Mouse (Mus musculus) neural tube, embryonic 14.5 days (tissue): ENCODE results near the gene Zbtb1. TPM values are rescaled to one million over a fixed set of nuclear protein-coding genes. Genes with fewer than 3 reads are reported as not detected.
A peak's percentile ranks its signal among the peaks of the same experiment; 100 is the strongest.

Source experiments
- ATAC-seq: fragments of 200-750 bp; cut with Nextera tagmentation; 2 replicates; pipeline ENCODE4 v1.8.0; 2017; ENCODE audit warnings: low read depth, mild to moderate bottlenecking, moderate TSS enrichment, moderate library complexity
- H3K27ac ChIP-seq: fragments of 300-500 bp; sonication (generic); 2 replicates; pipeline ENCODE4 v1.5.1; 2014; ENCODE audit warnings: low read depth, mild to moderate bottlenecking, control low read depth, low read length, moderate library complexity, mixed read lengths
- H3K27me3 ChIP-seq: fragments of 300-500 bp; sonication (generic); 2 replicates; pipeline ENCODE4 v1.6.1; 2014; ENCODE audit warnings: low read length; ENCODE audit not compliant: control insufficient read depth, insufficient read depth
- H3K36me3 ChIP-seq: fragments of 300-500 bp; sonication (generic); 2 replicates; pipeline ENCODE4 v1.6.1; 2014; ENCODE audit warnings: low read length, mixed read lengths; ENCODE audit not compliant: control insufficient read depth, insufficient read depth
- H3K4me1 ChIP-seq: fragments of 300-500 bp; sonication (generic); 2 replicates; pipeline ENCODE4 v1.6.1; 2014; ENCODE audit warnings: low read length; ENCODE audit not compliant: control insufficient read depth, insufficient read depth
- H3K4me2 ChIP-seq: fragments of 300-500 bp; sonication (generic); 2 replicates; pipeline ENCODE4 v1.6.1; 2014; ENCODE audit warnings: mild to moderate bottlenecking, low read depth, low read length, control low read depth
- H3K4me3 ChIP-seq: fragments of 300-500 bp; sonication (generic); 2 replicates; pipeline ENCODE4 v1.5.1; 2014; ENCODE audit warnings: low read depth, low read length, control low read depth, mixed read lengths
- H3K9ac ChIP-seq: fragments of 300-500 bp; sonication (generic); replicated peaks from 2 replicates; pipeline ENCODE4 v1.6.1; 2014; ENCODE audit warnings: low read depth, mild to moderate bottlenecking, control low read depth, low read length, mixed read lengths
- H3K9me3 ChIP-seq: fragments of 300-500 bp; sonication (generic); 2 replicates; pipeline ENCODE4 v1.6.1; 2016; ENCODE audit warnings: low read length; ENCODE audit not compliant: control insufficient read depth
- WGBS: fragments of 180-500 bp; shearing (Covaris S2); extraction: QIAGEN DNeasy Blood & Tissue Kit; methylation state at CpG from one replicate; pipeline ENCODE4 v1.1.7; 2014; 5-methylcytosine and 5-hydroxymethylcytosine counted together
- polyA plus RNA-seq: library from polyadenylated mRNA; unstranded; fragments of >200 nt; fragmentation: Nextera tagmentation; extraction: Ambion mirVana; gene quantifications from 2 replicates; pipeline ENCODE4 v1.2.1, GENCODE M21; 2014

Gene Zbtb1
- polyA plus RNA-seq, 1 experiment from 2014 or later, result 3.5 TPM

DNA sequence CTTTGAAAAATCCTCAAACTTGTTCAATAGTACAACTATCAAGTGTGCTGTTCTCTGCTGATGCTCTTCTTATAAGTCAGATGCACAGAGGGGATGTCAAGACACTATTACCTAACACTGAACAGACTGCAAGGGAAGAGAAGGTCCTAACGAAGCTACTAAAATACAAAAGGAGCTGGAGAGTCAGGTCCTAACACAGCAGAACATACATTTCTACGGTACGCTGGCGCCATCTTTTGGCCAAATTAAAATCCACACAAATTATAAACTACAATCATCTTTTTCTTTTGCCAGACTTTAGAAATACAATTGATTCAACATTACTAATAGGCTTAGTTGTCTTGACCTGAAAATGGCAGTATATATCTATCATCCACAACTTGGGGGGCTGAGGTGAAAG is 29.0 kb upstream of the Zbtb1 start:
- Histone ChIP-seq H3K4me2 (no peak overlapping the region), H3K9ac (no peak overlapping the region), H3K27me3 (no peaks in the 10 kb centered on the region), H3K27ac (no peak overlapping the region), H3K36me3 (no peaks in the 10 kb centered on the region), H3K4me3 (no peak overlapping the region), H3K4me1 (no peaks in the 10 kb centered on the region), H3K9me3 (no peaks in the 10 kb centered on the region)
- peak; percentile 56; the same call in 1 of the 2 replicates for ATAC-seq
- 4% methylated on average over 4 of the region's 4 CpGs for WGBS

DNA sequence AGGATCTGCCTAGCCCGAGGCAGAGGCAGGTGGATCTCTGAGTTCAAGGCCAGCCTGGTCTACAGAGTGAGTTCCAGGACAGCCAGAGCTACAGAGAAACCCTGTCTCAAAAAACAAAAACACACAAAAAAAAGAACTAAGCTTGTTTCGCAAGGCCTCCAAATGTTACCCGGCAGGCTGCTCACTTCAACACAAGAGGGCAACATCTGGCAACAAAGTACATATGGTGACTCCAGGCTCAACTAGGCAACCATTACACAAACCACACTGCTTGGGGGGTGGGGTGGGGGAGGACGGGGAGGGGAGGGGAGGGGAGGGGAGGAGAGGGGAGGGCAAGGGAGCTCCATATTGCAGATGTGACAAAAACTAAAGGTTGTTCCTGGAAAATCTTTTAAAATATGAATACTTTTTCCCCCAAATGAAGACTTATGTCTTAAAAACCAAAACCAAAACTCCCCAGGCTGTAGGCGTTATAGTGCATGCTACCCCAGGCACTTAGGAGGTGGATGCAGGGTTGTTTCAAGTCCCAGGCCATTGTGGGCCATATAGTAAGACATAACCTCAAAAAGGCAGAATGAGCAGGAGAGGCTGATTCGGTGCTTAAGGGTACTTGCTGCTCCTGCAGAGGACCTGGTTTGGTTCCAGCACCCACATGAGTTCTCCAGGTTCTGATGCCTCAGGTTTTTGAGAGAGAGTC is 24.2 kb upstream of the Zbtb1 start:
- Histone ChIP-seq H3K4me3 (no peak overlapping the region), H3K27ac (no peak overlapping the region), H3K9ac (no peak overlapping the region), H3K4me1 (no peaks in the 10 kb centered on the region), H3K36me3 (peaks cover 10% of the 10 kb centered on the region; the same call in 1 of the 2 replicates), H3K4me2 (no peak overlapping the region), H3K9me3 (no peaks in the 10 kb centered on the region), H3K27me3 (no peaks in the 10 kb centered on the region)
- 77% methylated on average over 6 of the region's 6 CpGs for WGBS
- ATAC-seq, result no peak

DNA sequence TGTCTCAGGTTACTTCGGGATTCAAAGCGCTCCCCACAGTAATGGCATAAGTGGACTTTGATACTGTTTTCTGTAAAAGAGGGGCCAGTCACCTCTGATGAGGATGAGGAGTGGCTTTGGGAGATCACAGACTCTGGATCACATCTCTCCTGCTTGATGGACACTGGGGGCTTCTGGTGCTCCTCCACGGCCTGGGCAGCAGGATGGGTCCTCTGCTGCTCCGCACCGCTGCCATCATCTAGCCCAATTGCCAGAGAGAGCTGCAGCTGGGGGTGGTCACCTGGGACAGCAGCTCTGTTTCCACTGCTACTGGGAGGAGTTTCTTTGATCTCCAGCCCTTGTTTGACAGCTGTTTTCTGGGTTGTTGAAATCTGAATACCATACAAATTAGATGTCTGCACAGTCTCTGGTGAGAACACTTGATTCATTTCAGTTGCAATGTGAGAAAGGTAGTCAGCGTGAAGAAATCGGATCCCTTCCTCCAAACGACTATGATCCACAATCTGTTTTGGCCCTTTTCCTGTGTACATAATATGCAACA is 20.3 kb upstream of the Zbtb1 start:
- Histone ChIP-seq H3K27ac (no peak overlapping the region), H3K4me3 (no peak overlapping the region), H3K4me1 (no peaks in the 10 kb centered on the region), H3K9ac (no peak overlapping the region), H3K36me3 (peaks cover 10% of the 10 kb centered on the region; the same call in 1 of the 2 replicates), H3K4me2 (no peak overlapping the region), H3K9me3 (no peaks in the 10 kb centered on the region), H3K27me3 (no peaks in the 10 kb centered on the region)
- no peak for ATAC-seq
- 83% methylated on average over 8 of the region's 8 CpGs for WGBS

DNA sequence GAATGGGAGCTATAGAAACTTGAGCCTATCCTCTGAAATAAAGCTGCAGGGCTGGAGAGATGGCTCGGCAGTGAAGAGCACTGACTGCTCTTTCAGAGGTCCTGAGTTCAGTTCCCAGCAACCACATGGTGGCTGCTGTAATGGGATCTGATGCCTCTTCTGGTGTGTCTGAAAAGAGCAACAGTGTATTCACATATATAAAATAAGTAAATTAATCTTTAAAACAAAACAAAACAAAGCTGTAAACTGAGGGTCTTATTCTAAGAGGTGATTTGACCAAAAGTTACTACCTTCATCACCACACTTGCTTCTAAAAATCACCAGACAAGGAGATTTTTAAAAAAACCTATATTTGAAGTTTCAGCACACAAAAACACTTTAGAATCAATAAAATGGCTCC is 9.2 kb upstream of the Zbtb1 start:
- no peak for ATAC-seq
- H3K4me3 ChIP-seq, result no peak overlapping the region
- no peaks in the 10 kb centered on the region for H3K36me3 ChIP-seq
- no peak overlapping the region for H3K27ac ChIP-seq
- no peak overlapping the region for H3K9ac ChIP-seq
- no peaks in the 10 kb centered on the region for H3K9me3 ChIP-seq
- 28% methylated on average over 1 of the region's 1 CpGs for WGBS
- H3K4me2 ChIP-seq, result no peak overlapping the region
- H3K27me3 ChIP-seq, result no peaks in the 10 kb centered on the region
- no peaks in the 10 kb centered on the region for H3K4me1 ChIP-seq

DNA sequence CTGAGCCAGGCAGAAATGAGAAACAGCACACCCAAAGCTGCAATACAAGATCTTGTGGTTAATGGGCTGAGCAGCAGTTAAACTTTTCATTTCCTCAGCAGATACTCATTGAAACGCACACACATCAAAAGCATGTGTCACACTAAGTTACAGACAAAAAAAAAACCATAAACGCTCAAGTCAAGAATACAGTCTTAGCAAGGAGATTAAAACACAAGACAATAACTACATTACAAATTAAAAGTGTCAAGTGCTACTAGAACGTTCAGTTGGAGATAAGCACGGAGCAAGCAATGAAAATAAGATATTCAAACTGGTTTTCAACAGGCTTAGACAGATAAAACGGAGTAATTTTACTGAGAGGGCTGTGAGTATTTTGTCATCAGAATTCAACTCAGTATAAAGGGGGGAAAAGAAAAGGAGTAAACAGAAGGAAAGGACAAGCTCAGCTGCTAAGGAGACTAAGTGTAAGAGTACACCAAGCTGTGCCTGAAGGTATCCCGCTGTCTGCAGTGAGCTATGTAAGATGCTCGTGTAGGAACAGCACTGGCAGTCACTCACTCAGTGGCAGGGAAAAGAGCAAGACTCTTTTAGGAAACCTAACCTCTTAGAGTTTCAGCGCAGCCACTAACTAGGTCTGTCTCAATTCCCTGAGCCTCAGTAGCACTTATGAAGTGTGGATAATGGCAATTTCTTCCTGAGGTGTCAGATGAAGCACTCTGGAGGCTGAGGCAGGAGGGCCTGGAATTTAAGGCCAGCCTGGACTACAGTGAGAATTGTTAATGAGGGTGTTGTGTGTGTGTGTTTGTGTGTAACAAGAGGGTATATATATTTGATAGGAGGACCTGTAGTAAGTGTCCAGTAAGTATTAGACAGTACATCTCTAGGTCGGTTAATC is 8.4 kb upstream of the Zbtb1 start:
- H3K9me3 ChIP-seq, result no peaks in the 10 kb centered on the region
- no peaks in the 10 kb centered on the region for H3K36me3 ChIP-seq
- H3K27ac ChIP-seq, result no peak overlapping the region
- no peak for ATAC-seq
- no peaks in the 10 kb centered on the region for H3K4me1 ChIP-seq
- WGBS, result 65% methylated on average over 9 of the region's 9 CpGs
- H3K4me3 ChIP-seq, result no peak overlapping the region
- no peak overlapping the region for H3K9ac ChIP-seq
- H3K4me2 ChIP-seq, result no peak overlapping the region
- no peaks in the 10 kb centered on the region for H3K27me3 ChIP-seq

DNA sequence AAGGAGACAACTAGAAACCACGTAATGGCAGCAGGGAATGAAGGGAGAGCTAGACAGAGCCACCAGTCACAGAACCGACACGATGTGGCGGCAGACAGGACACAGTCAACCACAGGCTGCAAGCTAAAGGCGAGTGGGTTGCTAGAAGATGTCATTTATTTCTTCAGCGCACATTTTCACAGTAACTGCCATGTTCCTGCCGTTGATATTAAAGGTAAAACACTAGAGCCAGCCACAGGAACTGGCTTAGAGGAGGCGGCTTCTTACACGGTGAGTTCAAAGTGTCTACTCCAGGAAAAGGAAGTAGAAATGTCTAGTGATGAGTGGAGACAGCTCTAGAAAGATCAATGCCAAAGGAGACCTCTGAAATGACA is 7.8 kb upstream of the Zbtb1 start:
- H3K4me3 ChIP-seq, result no peak overlapping the region
- H3K9me3 ChIP-seq, result no peaks in the 10 kb centered on the region
- H3K36me3 ChIP-seq, result no peaks in the 10 kb centered on the region
- H3K4me2 ChIP-seq, result no peak overlapping the region
- no peak overlapping the region for H3K27ac ChIP-seq
- ATAC-seq, result no peak
- H3K4me1 ChIP-seq, result peaks cover 5% of the 10 kb centered on the region; the same call in 1 of the 2 replicates
- WGBS, result 88% methylated on average over 9 of the region's 9 CpGs
- H3K27me3 ChIP-seq, result no peaks in the 10 kb centered on the region
- H3K9ac ChIP-seq, result no peak overlapping the region

DNA sequence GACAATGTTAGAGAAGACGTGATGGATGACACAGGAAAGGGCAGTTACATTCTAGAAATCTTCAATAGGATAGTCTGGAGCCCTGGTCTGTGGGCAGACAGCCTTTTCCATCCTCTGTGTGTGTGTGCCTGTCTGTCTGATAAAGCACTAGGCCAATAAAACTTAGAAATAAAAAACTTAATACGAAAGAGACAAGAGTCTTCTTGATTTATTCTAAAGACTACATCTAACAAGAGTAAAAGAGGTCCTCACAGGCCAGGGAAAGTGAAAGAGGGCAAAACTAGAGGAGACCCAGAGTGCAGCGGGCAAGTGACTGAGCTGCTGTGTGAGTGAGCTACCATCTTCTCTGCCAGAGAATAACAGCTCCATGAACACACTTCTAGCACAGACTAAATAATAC is 3.8 kb upstream of the Zbtb1 start:
- peaks cover 19% of the 10 kb centered on the region for H3K4me1 ChIP-seq
- WGBS, result 86% methylated on average over 3 of the region's 3 CpGs
- no peak overlapping the region for H3K4me2 ChIP-seq
- no peak for ATAC-seq
- H3K27me3 ChIP-seq, result no peaks in the 10 kb centered on the region
- H3K4me3 ChIP-seq, result no peak overlapping the region
- H3K9me3 ChIP-seq, result no peaks in the 10 kb centered on the region
- H3K36me3 ChIP-seq, result no peaks in the 10 kb centered on the region
- no peak overlapping the region for H3K27ac ChIP-seq
- H3K9ac ChIP-seq, result no peak overlapping the region

DNA sequence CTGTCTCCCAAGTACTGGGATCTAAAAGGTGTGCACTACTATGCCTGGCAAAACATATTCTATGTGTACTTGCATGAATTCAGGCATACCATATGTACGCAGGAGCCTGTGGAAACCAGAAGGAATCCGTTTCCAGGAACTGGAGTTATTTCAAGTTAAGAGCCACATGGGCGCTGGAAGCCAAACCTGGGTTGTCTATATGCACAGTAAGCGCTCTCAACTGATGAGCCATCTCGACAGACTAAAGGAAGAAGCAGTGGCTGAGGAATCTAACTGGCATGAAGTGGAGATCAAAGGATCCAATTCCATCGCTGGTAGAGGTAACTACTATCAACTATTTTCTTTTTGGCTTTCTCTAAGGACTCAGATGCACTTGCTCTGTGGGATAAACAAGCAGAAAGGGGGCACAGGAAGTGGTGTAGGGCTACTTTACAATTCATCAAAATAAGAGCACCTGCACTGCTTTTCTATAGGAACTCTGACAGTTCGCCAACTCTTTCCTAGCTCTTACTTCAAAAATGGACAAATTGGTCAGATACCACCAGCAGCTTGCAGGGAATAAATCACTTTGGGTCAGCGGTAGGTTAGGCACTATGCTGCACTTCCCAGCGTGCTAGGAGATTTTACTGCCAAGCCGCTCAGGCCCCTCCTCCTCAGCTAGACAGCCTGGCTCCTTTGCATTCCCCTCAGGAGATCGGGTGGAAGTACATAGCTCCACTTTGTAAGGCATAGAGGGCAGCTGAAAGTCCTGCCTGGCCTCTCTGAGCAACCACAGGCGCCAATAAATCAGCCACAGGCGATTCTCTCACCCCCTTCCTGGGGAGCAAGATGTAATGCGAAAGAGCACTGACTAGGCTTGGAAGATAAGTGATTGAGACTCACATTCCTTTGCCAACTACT is 2.7 kb upstream of the Zbtb1 start:
- Histone ChIP-seq H3K27me3 (no peaks in the 10 kb centered on the region), H3K36me3 (no peaks in the 10 kb centered on the region), H3K4me1 (peaks cover 29% of the 10 kb centered on the region), H3K9ac (0 out of 2 replicates have a peak overlapping the region, but pooled peaks have one; percentile 97), H3K4me3 (no peak overlapping the region), H3K4me2 (peak overlapping the region; percentile 76), H3K27ac (0 out of 2 replicates have a peak overlapping the region, but pooled peaks have one; percentile 4), H3K9me3 (no peaks in the 10 kb centered on the region)
- 17% methylated on average over 14 of the region's 14 CpGs for WGBS
- no peak for ATAC-seq
